8 mouse cellular contexts compared by ENCODE assay signal in genomic region chr4:116596978-116597881, GRCm38 (mm10). TPM values are rescaled to one million over a fixed set of nuclear protein-coding genes. Genes with fewer than 3 reads are reported as not detected.
DNase-seq lines count a peak whose midpoint lies in the region; ATAC-seq and TF ChIP-seq lines count a peak whose summit lies in the region.

No protein-coding gene starts in this region.

- ATAC-seq in embryonic facial prominence, embryonic 15.5 days (ENCODE audit: insufficient number of reproducible peaks, low FRiP score, low TSS enrichment, low read depth) = peak; percentile 89
- ATAC-seq in limb, embryonic 14.5 days (ENCODE audit: low FRiP score, low read depth) = peak; percentile 94
- ATAC-seq in midbrain, postnatal 0 days (ENCODE audit: low FRiP score) = peak; percentile 97

- peak overlapping the region; percentile 68 for H3K9ac ChIP-seq in embryonic facial prominence, embryonic 15.5 days
- H3K9ac ChIP-seq in limb, embryonic 14.5 days (ENCODE audit: low read depth, low read length, severe bottlenecking) = peak overlapping the region; percentile 63
- H3K9ac ChIP-seq in midbrain, postnatal 0 days (replicated peaks; ENCODE audit: low read length, poor library complexity, severe bottlenecking) = peak overlapping the region; percentile 64

- peaks cover 1% of the 10 kb centered on the region; the same call in 1 of the 2 replicates for H3K4me1 ChIP-seq in bone marrow, adult 2 months (ENCODE audit: control insufficient read depth, insufficient read depth, low read length)
- peaks cover 26% of the 10 kb centered on the region for H3K4me1 ChIP-seq in embryonic facial prominence, embryonic 15.5 days
- peaks cover 15% of the 10 kb centered on the region for H3K4me1 ChIP-seq in limb, embryonic 14.5 days (ENCODE audit: control insufficient read depth, insufficient read depth, low read length)
- H3K4me1 ChIP-seq in midbrain, postnatal 0 days (ENCODE audit: insufficient read depth, low read length) = peaks cover 9% of the 10 kb centered on the region

- peaks cover 31% of the 10 kb centered on the region for H3K36me3 ChIP-seq in embryonic facial prominence, embryonic 15.5 days
- peaks cover 41% of the 10 kb centered on the region for H3K36me3 ChIP-seq in limb, embryonic 14.5 days (ENCODE audit: control insufficient read depth, insufficient read depth, low read length)
- H3K36me3 ChIP-seq in midbrain, postnatal 0 days (ENCODE audit: insufficient read depth, low read length) = peaks cover 20% of the 10 kb centered on the region; the same call in 1 of the 2 replicates

- peak overlapping the region; percentile 27 for H3K27ac ChIP-seq in bone marrow, adult 2 months (ENCODE audit: control insufficient read depth, insufficient read depth, low read depth, low read length, poor library complexity)
- H3K27ac ChIP-seq in embryonic facial prominence, embryonic 15.5 days (replicated peaks) = peak overlapping the region; percentile 81
- peak overlapping the region; percentile 67 for H3K27ac ChIP-seq in limb, embryonic 14.5 days (replicated peaks; ENCODE audit: low read depth, low read length)
- H3K27ac ChIP-seq in midbrain, postnatal 0 days (ENCODE audit: low read depth, low read length) = peak overlapping the region; percentile 88

- no peak for TF ChIP-seq CTCF in bone marrow, adult 2 months (IDR thresholded peaks at IDR 0.05; ENCODE audit: control insufficient read depth, insufficient read depth, low read length)
- peak; percentile 39 for TF ChIP-seq CTCF in midbrain, postnatal 0 days (IDR thresholded peaks at IDR 0.05)

- DNase-seq in 416B (ENCODE audit: low read depth) = peak; percentile 93
- DNase-seq in heart, adult 8-10 months (ENCODE audit: low spot score) = peak; percentile 87
- DNase-seq in kidney, adult 9 months = peak; percentile 95
- peak; percentile 91 for DNase-seq in limb, embryonic 14.5 days (ENCODE audit: low spot score)
- peak; percentile 95 for DNase-seq in midbrain, postnatal 0 days (ENCODE audit: low spot score)
- DNase-seq in spleen, postnatal 14 days (ENCODE audit: low spot score in 2 of 2) = peak; percentile 65 to 80

- peak overlapping the region; percentile 90 for H3K4me3 ChIP-seq in bone marrow, adult 2 months (replicated peaks; ENCODE audit: control insufficient read depth, low read depth, low read length)
- peak overlapping the region; percentile 66 for H3K4me3 ChIP-seq in embryonic facial prominence, embryonic 15.5 days (replicated peaks)
- peak overlapping the region; percentile 56 for H3K4me3 ChIP-seq in limb, embryonic 14.5 days (replicated peaks; ENCODE audit: low read length)
- peak overlapping the region; percentile 74 for H3K4me3 ChIP-seq in midbrain, postnatal 0 days (ENCODE audit: low read depth, low read length)

- under 1% methylated on average over 50 of the region's 50 CpGs for WGBS in bone marrow, adult 2 months
- WGBS in embryonic facial prominence, embryonic 15.5 days = 1% methylated on average over 50 of the region's 50 CpGs
- under 1% methylated on average over 48 of the region's 50 CpGs for WGBS in limb, embryonic 14.5 days
- under 1% methylated on average over 50 of the region's 50 CpGs for WGBS in midbrain, postnatal 0 days

- peak overlapping the region; percentile 92 for H3K4me2 ChIP-seq in embryonic facial prominence, embryonic 15.5 days (replicated peaks)
- peak overlapping the region; percentile 74 for H3K4me2 ChIP-seq in limb, embryonic 14.5 days (replicated peaks; ENCODE audit: low read depth, low read length, severe bottlenecking)
- H3K4me2 ChIP-seq in midbrain, postnatal 0 days (ENCODE audit: low read depth, low read length, poor library complexity, severe bottlenecking) = peak overlapping the region; percentile 86

- peak; percentile 36; the same call in 1 of the 2 replicates for TF ChIP-seq POLR2A in bone marrow, adult 2 months (IDR thresholded peaks at IDR 0.05; ENCODE audit: borderline replicate concordance, control insufficient read depth, low read depth, low read length)
- TF ChIP-seq POLR2A in limb, embryonic 14.5 days (IDR thresholded peaks at IDR 0.05; ENCODE audit: borderline replicate concordance, extremely low read depth, insufficient read depth, insufficient read length) = 0 out of 2 replicates have a peak, but pooled peaks have one; percentile 4

- no peaks in the 10 kb centered on the region for H3K9me3 ChIP-seq in embryonic facial prominence, embryonic 15.5 days (replicated peaks)
- no peaks in the 10 kb centered on the region for H3K9me3 ChIP-seq in limb, embryonic 14.5 days (ENCODE audit: control insufficient read depth, low read length)
- H3K9me3 ChIP-seq in midbrain, postnatal 0 days (ENCODE audit: low read length) = no peaks in the 10 kb centered on the region

- no peaks in the 10 kb centered on the region for H3K27me3 ChIP-seq in embryonic facial prominence, embryonic 15.5 days
- no peaks in the 10 kb centered on the region for H3K27me3 ChIP-seq in limb, embryonic 14.5 days (ENCODE audit: control insufficient read depth, insufficient read depth, low read length)
- H3K27me3 ChIP-seq in midbrain, postnatal 0 days (ENCODE audit: insufficient read depth, low read length) = no peaks in the 10 kb centered on the region

RNA-seq across cellular contexts. Expression of gene Ccdc17, which starts 0.8 kb away (rescaled TPM):
- 4.8 and 6.4 TPM in 2 replicates for polyA plus RNA-seq in bone marrow, adult 2 months (2011; ENCODE audit: insufficient read depth, insufficient read length, low replicate concordance, missing spikeins)
- polyA plus RNA-seq in embryonic facial prominence, embryonic 15.5 days (2015; fragmentation: Nextera tagmentation; extraction: Ambion mirVana) = 15.6 and 25.4 TPM in 2 replicates
- total RNA-seq in heart, adult 8-10 months (2022) = 1 to 10 TPM; 3.1 to 3.5 (median 3.3) TPM
- 4.9 and 5.3 TPM in 2 replicates for polyA plus RNA-seq in limb, embryonic 14.5 days (2012; rRNA removed)
- 3.9 and 4.1 TPM in 2 replicates for polyA plus RNA-seq in limb, embryonic 14.5 days (2014; fragmentation: Nextera tagmentation; extraction: Ambion mirVana)
- total RNA-seq in midbrain, postnatal 0 days (2014; rRNA removed) = 0.44 and 5.1 TPM in 2 replicates
- polyA plus RNA-seq in midbrain, postnatal 0 days (2015; fragmentation: Nextera tagmentation; extraction: Ambion mirVana) = 3.2 and 4.1 TPM in 2 replicates

RNA-seq across cellular contexts. Expression of gene Nasp, which starts 30.5 kb away (rescaled TPM):
- polyA plus RNA-seq in bone marrow, adult 2 months (2011; ENCODE audit: insufficient read depth, insufficient read length, low replicate concordance, missing spikeins) = 112 and 154 TPM in 2 replicates
- polyA plus RNA-seq in embryonic facial prominence, embryonic 15.5 days (2015; fragmentation: Nextera tagmentation; extraction: Ambion mirVana) = 107 TPM in 2 replicates
- 10 to 100 TPM; 13.3 to 18.4 (median 16.0) TPM for total RNA-seq in heart, adult 8-10 months (2022)
- 95.9 and 153 TPM in 2 replicates for polyA plus RNA-seq in limb, embryonic 14.5 days (2012; rRNA removed)
- polyA plus RNA-seq in limb, embryonic 14.5 days (2014; fragmentation: Nextera tagmentation; extraction: Ambion mirVana) = 132 and 140 TPM in 2 replicates
- 51.6 and 78.7 TPM in 2 replicates for total RNA-seq in midbrain, postnatal 0 days (2014; rRNA removed)
- polyA plus RNA-seq in midbrain, postnatal 0 days (2015; fragmentation: Nextera tagmentation; extraction: Ambion mirVana) = 67.2 and 76.3 TPM in 2 replicates

RNA-seq across cellular contexts. Expression of gene Gpbp1l1, which starts 39.8 kb away (rescaled TPM):
- polyA plus RNA-seq in bone marrow, adult 2 months (2011; ENCODE audit: insufficient read depth, insufficient read length, low replicate concordance, missing spikeins) = 19.7 and 33.0 TPM in 2 replicates
- 29.7 and 31.4 TPM in 2 replicates for polyA plus RNA-seq in embryonic facial prominence, embryonic 15.5 days (2015; fragmentation: Nextera tagmentation; extraction: Ambion mirVana)
- 10 to 100 TPM; 65.2 to 87.3 (median 72.0) TPM for total RNA-seq in heart, adult 8-10 months (2022)
- polyA plus RNA-seq in limb, embryonic 14.5 days (2012; rRNA removed) = 45.4 and 60.0 TPM in 2 replicates
- 38.0 and 42.0 TPM in 2 replicates for polyA plus RNA-seq in limb, embryonic 14.5 days (2014; fragmentation: Nextera tagmentation; extraction: Ambion mirVana)
- total RNA-seq in midbrain, postnatal 0 days (2014; rRNA removed) = 33.7 and 45.5 TPM in 2 replicates
- polyA plus RNA-seq in midbrain, postnatal 0 days (2015; fragmentation: Nextera tagmentation; extraction: Ambion mirVana) = 13.7 and 14.7 TPM in 2 replicates

RNA-seq across cellular contexts. Expression of gene Tmem69, which starts 41.5 kb away (rescaled TPM):
- 49.3 and 137 TPM in 2 replicates for polyA plus RNA-seq in bone marrow, adult 2 months (2011; ENCODE audit: insufficient read depth, insufficient read length, low replicate concordance, missing spikeins)
- polyA plus RNA-seq in embryonic facial prominence, embryonic 15.5 days (2015; fragmentation: Nextera tagmentation; extraction: Ambion mirVana) = 20.9 and 22.5 TPM in 2 replicates
- total RNA-seq in heart, adult 8-10 months (2022) = 10 to 100 TPM; 31.5 to 34.6 (median 32.0) TPM
- polyA plus RNA-seq in limb, embryonic 14.5 days (2012; rRNA removed) = 10.2 and 12.6 TPM in 2 replicates
- polyA plus RNA-seq in limb, embryonic 14.5 days (2014; fragmentation: Nextera tagmentation; extraction: Ambion mirVana) = 20.6 and 21.9 TPM in 2 replicates
- total RNA-seq in midbrain, postnatal 0 days (2014; rRNA removed) = 8.8 and 12.6 TPM in 2 replicates
- polyA plus RNA-seq in midbrain, postnatal 0 days (2015; fragmentation: Nextera tagmentation; extraction: Ambion mirVana) = 14.0 and 16.0 TPM in 2 replicates

RNA-seq across cellular contexts. Expression of gene Akr1a1, which starts 54.2 kb away (rescaled TPM):
- 239 and 421 TPM in 2 replicates for polyA plus RNA-seq in bone marrow, adult 2 months (2011; ENCODE audit: insufficient read depth, insufficient read length, low replicate concordance, missing spikeins)
- polyA plus RNA-seq in embryonic facial prominence, embryonic 15.5 days (2015; fragmentation: Nextera tagmentation; extraction: Ambion mirVana) = 777 and 798 TPM in 2 replicates
- total RNA-seq in heart, adult 8-10 months (2022) = 100 to 1,000 TPM; 297 to 332 (median 327) TPM
- 676 and 711 TPM in 2 replicates for polyA plus RNA-seq in limb, embryonic 14.5 days (2012; rRNA removed)
- 826 and 834 TPM in 2 replicates for polyA plus RNA-seq in limb, embryonic 14.5 days (2014; fragmentation: Nextera tagmentation; extraction: Ambion mirVana)
- 475 and 495 TPM in 2 replicates for total RNA-seq in midbrain, postnatal 0 days (2014; rRNA removed)
- polyA plus RNA-seq in midbrain, postnatal 0 days (2015; fragmentation: Nextera tagmentation; extraction: Ambion mirVana) = 684 and 729 TPM in 2 replicates

Comparison
In these comparisons a context has a peak if more than half of its experiments do, and no peak if none do; other contexts are left out.
1. Peak in every context shown above with its lines: DNase-seq, ATAC-seq, H3K4me3 ChIP-seq and H3K27ac ChIP-seq.
2. H3K27ac ChIP-seq: peak in every context shown above with its lines; median percentile 88 in midbrain, postnatal 0 days; 81 in embryonic facial prominence, embryonic 15.5 days; 67 in limb, embryonic 14.5 days; 27 in bone marrow, adult 2 months.